Mouse (Mus musculus): Measurements from ENCODE around the gene Mphosph9.

Gene Mphosph9

GRCm38 (mm10) chr5:124215647-124216046, 112.1 kb downstream of the Mphosph9 start:
- no peak for DNase-seq (ENCODE audit: low read depth, low spot score)

DNA sequence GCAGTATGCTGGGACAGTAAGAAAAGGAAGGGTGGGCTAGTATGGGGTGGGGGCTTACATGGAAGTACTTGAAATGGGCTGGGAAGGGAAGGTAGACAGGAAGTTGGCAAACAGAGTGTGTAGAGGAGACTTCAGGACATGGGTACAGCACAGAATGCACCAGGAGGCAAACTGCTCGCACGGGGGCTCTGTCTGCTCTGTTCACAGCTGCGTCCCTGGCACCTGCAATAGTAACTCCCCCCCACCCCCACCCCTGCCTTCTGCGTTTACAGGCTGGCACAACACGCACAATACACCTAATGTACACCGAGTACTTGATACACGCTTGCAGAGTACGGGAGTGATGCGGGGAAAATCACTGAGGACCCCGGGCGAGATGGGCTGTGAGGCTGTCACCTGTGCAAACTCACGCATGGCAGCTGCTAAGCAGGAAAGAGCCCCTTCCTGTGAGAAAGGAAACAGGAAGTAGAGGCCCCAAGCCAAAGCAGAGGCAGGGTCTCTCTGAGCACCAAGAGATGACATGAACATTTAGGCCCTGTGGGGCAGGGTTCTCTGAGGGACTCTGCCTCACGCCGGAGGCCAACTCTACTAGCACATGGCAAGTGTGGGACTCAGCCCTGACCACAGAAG, 113.1 kb downstream of the Mphosph9 start:
- DNase-seq (ENCODE audit: low read depth, low spot score) = no peak

GRCm38 (mm10) chr5:124213588-124214469, 113.9 kb downstream of the Mphosph9 start:
- DNase-seq (ENCODE audit: low read depth, low spot score) = no peak

GRCm38 (mm10) chr5:124211669-124212068, 116.1 kb downstream of the Mphosph9 start:
- no peak for DNase-seq (ENCODE audit: low read depth, low spot score)

DNA sequence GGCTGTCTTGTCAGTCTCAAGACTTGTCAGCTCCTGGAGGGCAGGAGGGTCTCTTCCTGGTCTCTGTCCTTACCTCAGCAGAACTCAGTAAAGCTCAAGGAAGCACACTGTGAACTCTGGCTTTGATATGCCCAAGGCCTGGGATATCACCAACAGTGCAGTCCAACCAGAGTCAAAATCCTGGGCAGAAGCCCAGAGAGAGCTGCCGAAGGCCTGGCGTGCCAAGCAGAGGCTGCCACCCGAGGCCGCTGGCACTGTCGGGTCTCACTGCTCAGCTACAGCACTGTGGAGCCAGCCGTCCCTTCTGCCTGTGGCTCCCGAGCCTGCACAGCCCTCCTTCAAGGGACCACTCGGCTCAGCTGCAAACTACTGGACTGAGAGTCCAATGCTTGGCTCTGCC, 116.5 kb downstream of the Mphosph9 start:
- no peak for DNase-seq (ENCODE audit: low read depth, low spot score)

GRCm38 (mm10) chr5:124210281-124211016, 117.3 kb downstream of the Mphosph9 start:
- no peak for DNase-seq (ENCODE audit: low read depth, low spot score)

DNA sequence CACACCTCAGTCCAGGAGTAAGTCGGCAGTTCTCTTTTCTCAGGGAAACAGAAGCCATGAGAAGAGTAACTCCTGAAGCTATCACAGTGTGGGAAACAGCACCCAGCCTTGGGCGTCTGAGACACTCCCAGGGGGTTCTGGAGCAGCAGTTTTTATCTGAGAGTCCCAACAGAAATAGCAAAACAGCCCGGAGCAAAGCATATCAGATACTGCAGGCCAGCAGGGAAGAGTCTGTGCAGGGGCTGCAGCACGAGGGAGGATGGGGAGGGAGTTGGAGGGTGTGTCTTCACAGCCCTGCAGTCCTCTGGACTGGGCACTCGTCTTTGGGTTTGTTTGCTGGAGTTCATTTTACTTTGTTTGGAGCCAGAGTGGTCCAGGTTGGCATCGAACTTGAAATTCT, 117.9 kb downstream of the Mphosph9 start:
- no peak for DNase-seq (ENCODE audit: low read depth, low spot score)

DNA sequence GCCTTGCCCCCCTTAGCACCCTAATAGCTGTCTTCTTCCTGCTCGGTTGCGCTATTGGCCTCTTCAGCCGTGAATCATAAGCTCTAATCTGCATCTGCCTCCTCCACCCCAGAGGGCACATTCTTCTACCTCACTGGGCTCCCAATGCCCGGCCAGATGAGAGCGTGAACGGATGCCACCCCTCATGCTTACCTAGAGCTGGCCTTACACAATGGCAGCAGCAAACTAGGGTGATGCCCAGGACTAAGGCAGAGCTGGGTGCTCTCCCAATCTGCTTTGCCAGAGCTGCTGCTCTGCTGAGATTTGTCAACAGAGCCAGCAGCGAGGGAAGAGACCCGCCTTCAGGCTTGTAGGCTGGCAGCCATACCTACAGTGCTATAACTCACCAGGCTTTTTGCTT, 119.7 kb downstream of the Mphosph9 start:
- no peak for DNase-seq (ENCODE audit: low read depth, low spot score)

GRCm38 (mm10) chr5:124206481-124207038, 121.2 kb downstream of the Mphosph9 start:
- DNase-seq (ENCODE audit: low read depth, low spot score) = no peak

DNA sequence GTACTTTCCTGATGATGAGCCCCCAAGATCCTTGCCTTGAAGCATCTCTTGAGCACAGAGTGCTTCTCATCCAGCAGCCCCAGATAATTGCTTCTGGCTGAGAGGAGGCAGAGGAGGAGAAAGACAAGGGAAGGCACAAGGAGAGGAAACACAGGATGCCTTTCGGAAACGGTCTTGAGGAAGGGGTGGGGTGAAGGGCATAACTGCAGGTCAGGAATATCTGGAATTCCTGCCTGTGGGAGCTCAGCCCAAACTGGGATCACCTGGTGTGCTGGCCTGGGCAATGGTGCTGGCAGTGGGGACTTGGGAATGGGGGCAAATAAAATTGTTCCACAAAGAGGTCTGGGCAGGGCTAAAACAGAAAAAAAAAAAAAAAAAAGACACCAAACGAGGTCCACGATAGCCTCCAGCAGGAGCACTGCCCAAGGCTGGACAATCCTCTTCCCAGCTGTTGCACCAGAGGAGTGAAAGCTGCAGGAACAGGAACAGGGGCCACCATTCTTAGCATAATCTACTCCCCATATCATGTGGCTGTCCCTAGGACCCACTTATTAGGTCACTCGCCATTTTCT, 121.9 kb downstream of the Mphosph9 start:
- no peak for DNase-seq (ENCODE audit: low read depth, low spot score)

DNA sequence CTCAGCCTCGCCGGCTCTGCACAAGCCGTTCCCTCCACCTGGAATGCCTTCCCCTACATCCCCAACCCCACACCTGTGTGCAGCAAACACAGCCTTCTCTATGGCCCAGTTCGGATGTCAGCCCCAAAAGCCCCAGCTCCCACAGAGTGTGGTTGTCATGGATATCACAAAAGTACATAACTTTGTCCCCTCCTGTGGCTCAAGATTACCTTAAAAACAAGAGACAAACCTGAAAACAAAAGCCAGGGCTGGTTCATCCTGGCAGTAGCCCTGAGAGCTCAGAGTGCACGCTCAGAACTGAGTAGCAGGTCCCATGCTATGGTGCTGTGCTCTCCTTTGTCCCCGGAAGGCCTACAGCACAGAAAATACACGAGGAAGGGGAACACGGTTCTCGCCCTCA, 122.6 kb downstream of the Mphosph9 start:
- no peak for DNase-seq (ENCODE audit: low read depth, low spot score)

DNA sequence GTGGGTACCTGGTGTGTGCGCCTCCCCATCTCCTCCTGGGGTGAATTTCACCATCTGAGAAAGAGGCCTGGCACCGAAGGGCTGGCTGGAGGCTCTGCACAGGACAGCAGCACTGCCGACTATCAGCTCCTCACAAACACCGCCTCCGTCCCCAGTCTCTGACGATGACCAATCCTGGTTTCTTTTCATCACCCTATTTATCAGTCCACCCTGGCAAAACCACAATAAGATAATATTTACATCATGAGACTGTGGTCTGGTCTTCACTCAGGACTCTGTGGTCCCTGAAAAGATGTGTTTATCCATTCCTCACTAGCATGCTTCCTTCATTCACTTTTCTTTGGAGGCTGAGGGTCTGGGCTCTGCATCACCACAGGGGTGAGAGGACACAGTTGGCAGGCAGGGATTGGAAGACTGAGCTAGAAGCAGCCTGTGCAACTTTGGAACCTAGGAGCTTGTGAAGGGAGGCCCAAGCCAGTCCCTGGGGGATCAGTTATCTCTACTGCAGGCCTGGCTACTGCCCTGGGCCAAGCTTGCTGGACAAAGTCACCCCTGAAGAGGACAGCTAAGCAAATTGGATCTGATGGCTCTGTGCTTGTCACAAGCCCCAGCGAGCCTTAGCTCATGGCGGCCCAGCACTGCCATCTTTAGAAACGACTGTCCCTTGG, 123.5 kb downstream of the Mphosph9 start:
- no peak for DNase-seq (ENCODE audit: low read depth, low spot score)

DNA sequence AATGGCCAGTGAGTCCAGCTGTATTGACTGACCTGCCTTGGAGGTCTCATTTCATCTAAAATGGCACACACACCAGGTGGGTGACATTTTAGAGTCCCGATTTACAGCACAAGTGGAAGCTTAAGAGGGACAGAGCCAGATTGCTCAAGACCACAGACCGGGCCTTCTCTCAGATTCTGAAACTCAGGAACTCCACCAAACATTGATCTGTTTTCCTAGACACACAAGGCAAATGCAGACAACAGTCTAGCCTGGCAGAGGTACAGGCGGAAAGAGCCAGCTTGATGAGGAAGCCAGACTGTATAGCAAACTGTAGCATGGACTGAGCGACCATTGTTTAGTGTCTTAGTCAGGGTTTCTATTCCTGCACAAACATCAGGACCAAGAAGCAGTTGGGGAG, 124.5 kb downstream of the Mphosph9 start:
- no peak for DNase-seq (ENCODE audit: low read depth, low spot score)

- no peak for DNase-seq (ENCODE audit: low read depth, low spot score)
Measured at GRCm38 (mm10) chr5:124202071-124202470, 125.7 kb downstream of the Mphosph9 start.

GRCm38 (mm10) chr5:124201564-124201963, 126.2 kb downstream of the Mphosph9 start:
- DNase-seq (ENCODE audit: low read depth, low spot score) = no peak

All from telencephalon, adult 2 months (tissue).